Mouse (Mus musculus) midbrain, embryonic 11.5 days (tissue): ENCODE measurements around the gene Podxl2. TPM values are rescaled to one million over a fixed set of nuclear protein-coding genes. Genes with fewer than 3 reads are reported as not detected.

Experiments
- ATAC-seq: fragments of 200-750 bp; cut with Nextera tagmentation; 2 replicates; pipeline ENCODE4 v1.8.0; 2017; ENCODE audit warnings: moderate TSS enrichment, moderate library complexity; ENCODE audit not compliant: low FRiP score
- DNase-seq: peaks from one replicate; pipeline ENCODE4 v3.0.0; 2015; ENCODE audit warnings: low spot score; ENCODE audit errors: missing footprints
- H3K27ac ChIP-seq: fragments of 300-500 bp; sonication (generic); 2 replicates; pipeline ENCODE4 v1.5.1; 2014; ENCODE audit warnings: low read depth, low read length
- H3K27me3 ChIP-seq: fragments of 300-500 bp; sonication (generic); 2 replicates; pipeline ENCODE4 v1.6.1; 2014; ENCODE audit warnings: mild to moderate bottlenecking, low read length, moderate library complexity, mixed read lengths; ENCODE audit not compliant: control insufficient read depth, insufficient read depth
- H3K36me3 ChIP-seq: fragments of 300-500 bp; sonication (generic); 2 replicates; pipeline ENCODE4 v1.6.1; 2014; ENCODE audit warnings: mild to moderate bottlenecking, low read length, moderate library complexity, mixed read lengths; ENCODE audit not compliant: control insufficient read depth, insufficient read depth
- H3K4me1 ChIP-seq: fragments of 300-500 bp; sonication (generic); 2 replicates; pipeline ENCODE4 v1.6.1; 2014; ENCODE audit warnings: low read length; ENCODE audit not compliant: control insufficient read depth, insufficient read depth
- H3K4me2 ChIP-seq: fragments of 300-500 bp; sonication (generic); 2 replicates; pipeline ENCODE4 v1.6.1; 2014; ENCODE audit warnings: mild to moderate bottlenecking, moderate library complexity
- H3K4me3 ChIP-seq: fragments of 300-500 bp; sonication (generic); 2 replicates; pipeline ENCODE4 v1.5.1; 2014; ENCODE audit warnings: low read depth, low read length
- H3K9ac ChIP-seq: fragments of 300-500 bp; sonication (generic); 2 replicates; pipeline ENCODE4 v1.6.1; 2014; ENCODE audit warnings: low read length
- H3K9me3 ChIP-seq: fragments of 300-500 bp; sonication (generic); 2 replicates; pipeline ENCODE4 v1.6.1; 2016; ENCODE audit warnings: low read length; ENCODE audit not compliant: control insufficient read depth
- WGBS: fragments of 180-500 bp; shearing (Covaris S2); extraction: QIAGEN DNeasy Blood & Tissue Kit; methylation state at CpG from one replicate; pipeline ENCODE4 v1.1.7; 2014; 5-methylcytosine and 5-hydroxymethylcytosine counted together
- polyA plus RNA-seq: library from polyadenylated mRNA; unstranded; fragments of >200 nt; fragmentation: Nextera tagmentation; extraction: Ambion mirVana; gene quantifications from 2 replicates; pipeline ENCODE4 v1.2.1, GENCODE M21; 2014

Gene Podxl2
- polyA plus RNA-seq, 1 experiment from 2014 or later: 118 TPM

DNA sequence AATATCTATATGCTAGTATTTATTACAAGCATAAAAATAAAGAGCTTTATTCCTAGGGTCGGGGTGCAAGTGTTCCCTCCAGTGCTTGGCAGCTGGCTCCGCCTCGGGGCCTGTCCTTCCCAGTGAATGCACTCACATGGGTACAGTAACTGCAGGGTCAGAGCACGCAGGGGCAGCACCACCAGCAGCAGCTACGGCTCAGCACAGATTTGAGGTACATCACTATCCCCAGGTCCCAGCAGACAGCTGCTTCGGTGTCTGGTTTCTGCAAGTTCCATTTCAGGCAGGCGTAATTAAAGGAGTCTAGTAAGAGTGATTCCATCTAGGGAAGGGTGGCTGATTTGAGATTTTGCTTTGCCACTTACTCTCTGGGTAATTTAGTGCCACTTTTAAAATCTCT, 16.5 kb downstream of the Podxl2 start:
- Histone ChIP-seq H3K9me3 (no peaks in the 10 kb centered on the region), H3K36me3 (peaks cover 15% of the 10 kb centered on the region), H3K4me1 (no peaks in the 10 kb centered on the region), H3K4me2 (no peak overlapping the region), H3K27ac (no peak overlapping the region), H3K4me3 (no peak overlapping the region), H3K27me3 (no peaks in the 10 kb centered on the region), H3K9ac (no peak overlapping the region)
- no peak for DNase-seq
- 80% methylated on average over 7 of the region's 7 CpGs for WGBS
- ATAC-seq: no peak

DNA sequence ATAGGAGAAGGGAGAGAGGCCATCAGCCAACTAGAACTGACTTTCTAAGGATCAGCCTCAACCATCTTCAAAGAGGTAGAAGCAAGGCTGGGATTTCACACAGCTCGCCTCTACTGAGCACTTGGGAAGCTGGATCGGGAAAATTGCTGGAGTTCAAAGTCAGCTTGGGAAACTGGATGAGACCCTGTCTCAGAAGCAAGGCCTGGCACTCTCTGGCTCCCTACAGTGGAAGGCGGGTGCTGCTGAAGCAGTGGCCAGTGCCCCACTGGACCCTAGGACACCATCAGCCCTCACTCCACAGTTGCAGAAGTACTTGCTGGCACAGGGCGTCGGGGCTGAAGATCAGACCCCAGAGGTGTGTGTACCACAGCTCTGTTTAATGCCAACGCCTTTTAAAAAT, 17.0 kb downstream of the Podxl2 start:
- Histone ChIP-seq H3K36me3 (peaks cover 10% of the 10 kb centered on the region), H3K4me1 (no peaks in the 10 kb centered on the region), H3K4me3 (no peak overlapping the region), H3K27me3 (no peaks in the 10 kb centered on the region), H3K9ac (no peak overlapping the region), H3K4me2 (no peak overlapping the region), H3K27ac (no peak overlapping the region), H3K9me3 (no peaks in the 10 kb centered on the region)
- DNase-seq (no peak), ATAC-seq (no peak)
- WGBS: 89% methylated on average over 6 of the region's 6 CpGs

DNA sequence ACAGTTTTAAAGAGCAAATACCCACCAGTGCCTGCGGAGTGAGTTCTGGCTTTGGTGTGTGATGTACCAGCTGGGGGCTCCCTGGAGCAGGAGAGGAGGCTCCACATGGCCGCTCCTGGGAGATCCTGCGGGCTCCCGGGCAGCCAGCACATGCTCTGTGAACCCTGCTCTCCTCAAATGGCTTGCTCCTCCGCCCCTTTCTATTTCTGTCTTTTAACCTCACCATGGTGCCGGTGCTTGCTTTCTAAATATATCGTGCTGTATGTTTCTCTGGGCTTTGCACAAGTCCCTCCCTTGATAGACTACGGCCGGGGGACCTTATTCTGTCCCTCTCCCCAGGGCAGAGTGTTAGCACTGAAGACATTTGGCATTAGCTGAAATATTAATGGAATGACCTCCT, 17.6 kb downstream of the Podxl2 start:
- Histone ChIP-seq H3K4me2 (no peak overlapping the region), H3K27me3 (no peaks in the 10 kb centered on the region), H3K9me3 (no peaks in the 10 kb centered on the region), H3K36me3 (peaks cover 9% of the 10 kb centered on the region; the same call in 1 of the 2 replicates), H3K27ac (no peak overlapping the region), H3K4me3 (no peak overlapping the region), H3K9ac (no peak overlapping the region), H3K4me1 (no peaks in the 10 kb centered on the region)
- DNase-seq (no peak), ATAC-seq (no peak)
- 50% methylated on average over 9 of the region's 9 CpGs for WGBS

DNA sequence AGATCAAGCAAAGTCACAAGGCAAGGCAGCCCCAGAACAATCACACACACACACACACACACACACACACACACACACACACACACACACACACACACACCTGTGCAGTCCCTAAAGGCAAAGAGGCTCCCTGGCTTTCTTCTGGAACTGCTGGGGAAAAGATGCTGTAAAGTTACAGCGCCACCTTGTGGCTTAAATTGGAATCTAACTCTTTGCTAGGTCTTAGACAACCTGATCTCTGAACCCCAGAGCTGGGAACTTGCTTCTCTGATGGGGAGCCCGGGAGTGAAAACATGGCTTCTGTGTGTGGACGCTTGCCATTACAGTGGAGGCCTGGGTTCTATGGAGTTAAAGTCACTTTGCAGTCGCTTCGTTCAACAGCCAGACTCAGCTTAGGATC, 19.2 kb downstream of the Podxl2 start:
- H3K4me1 ChIP-seq: no peaks in the 10 kb centered on the region
- H3K27me3 ChIP-seq: no peaks in the 10 kb centered on the region
- no peaks in the 10 kb centered on the region for H3K36me3 ChIP-seq
- H3K4me2 ChIP-seq: no peak overlapping the region
- whole genome bisulfite sequencing: 24% methylated on average over 5 of the region's 5 CpGs
- H3K9me3 ChIP-seq: no peaks in the 10 kb centered on the region
- no peak overlapping the region for H3K27ac ChIP-seq
- peak; percentile 98 for DNase-seq
- H3K9ac ChIP-seq: no peak overlapping the region
- no peak overlapping the region for H3K4me3 ChIP-seq
- peak; percentile 33; the same call in 1 of the 2 replicates for ATAC-seq

DNA sequence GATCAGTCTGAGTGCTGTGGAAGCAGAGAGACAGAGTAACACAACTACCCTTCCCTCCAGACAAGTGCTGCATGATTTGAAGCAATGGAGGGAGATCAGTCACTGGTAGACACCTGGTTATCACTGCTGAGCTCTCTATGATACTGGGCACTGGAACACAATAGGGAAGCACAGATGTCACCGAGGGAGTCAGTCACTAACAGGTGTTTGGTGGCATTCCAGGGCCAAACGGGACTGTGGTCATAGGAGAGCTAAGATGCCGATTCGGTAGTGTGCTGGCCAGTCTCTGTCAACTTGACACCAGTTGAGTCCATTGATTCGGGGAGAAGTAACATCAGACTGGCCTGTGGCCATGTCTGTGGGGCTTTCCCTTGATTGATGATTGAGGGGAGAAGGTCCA, 20.3 kb downstream of the Podxl2 start:
- Histone ChIP-seq H3K9ac (no peak overlapping the region), H3K4me1 (no peaks in the 10 kb centered on the region), H3K36me3 (no peaks in the 10 kb centered on the region), H3K27me3 (no peaks in the 10 kb centered on the region), H3K27ac (no peak overlapping the region), H3K9me3 (no peaks in the 10 kb centered on the region), H3K4me2 (no peak overlapping the region), H3K4me3 (no peak overlapping the region)
- DNase-seq (no peak), ATAC-seq (no peak)
- 79% methylated on average over 5 of the region's 5 CpGs for WGBS

DNA sequence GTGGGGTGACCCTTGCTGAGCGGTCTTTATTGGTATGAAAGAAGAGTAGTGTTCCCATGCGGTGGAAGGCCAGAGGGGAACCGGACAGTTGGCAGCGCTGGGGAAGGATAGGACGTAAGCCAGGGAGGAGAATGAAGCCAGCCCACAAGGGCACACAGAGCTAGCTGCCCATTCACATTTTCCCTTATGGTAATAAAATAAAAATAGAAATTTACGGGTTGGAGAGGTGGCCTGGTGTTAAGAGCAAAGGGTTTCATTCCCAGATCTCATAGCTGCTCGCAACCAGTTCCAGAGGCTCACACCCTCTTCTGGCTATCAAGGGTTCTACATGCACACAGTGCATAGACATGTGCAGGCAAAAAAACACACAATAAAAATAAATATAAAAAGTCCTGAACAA, 24.8 kb downstream of the Podxl2 start:
- no peak overlapping the region for H3K27ac ChIP-seq
- H3K9ac ChIP-seq: no peak overlapping the region
- no peak for ATAC-seq
- H3K27me3 ChIP-seq: no peaks in the 10 kb centered on the region
- no peak overlapping the region for H3K4me3 ChIP-seq
- DNase-seq: no peak
- H3K36me3 ChIP-seq: no peaks in the 10 kb centered on the region
- H3K4me2 ChIP-seq: no peak overlapping the region
- H3K4me1 ChIP-seq: no peaks in the 10 kb centered on the region
- H3K9me3 ChIP-seq: no peaks in the 10 kb centered on the region
- 92% methylated on average over 7 of the region's 7 CpGs for WGBS

DNA sequence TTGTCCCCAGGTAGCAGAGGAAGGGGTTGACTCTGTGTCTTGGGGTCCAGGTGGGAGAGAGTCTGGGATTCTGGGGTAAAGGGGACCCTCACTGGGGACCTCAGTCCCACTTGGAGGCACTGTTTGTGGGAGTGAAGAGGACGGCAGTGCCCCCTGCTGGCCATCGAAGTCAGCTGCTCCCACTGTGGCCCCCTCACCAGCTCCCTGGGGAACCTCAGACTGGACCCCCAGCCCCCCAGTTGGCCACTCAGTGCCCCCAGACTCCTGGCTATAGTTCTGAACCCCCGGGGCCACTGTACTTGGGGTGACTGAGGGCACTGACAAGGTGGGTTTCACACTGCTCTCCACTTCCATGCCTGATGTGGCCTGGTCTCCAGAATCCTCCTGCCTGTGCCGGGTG, 25.6 kb downstream of the Podxl2 start:
- no peaks in the 10 kb centered on the region for H3K9me3 ChIP-seq
- ATAC-seq (0 out of 2 replicates have a peak, but pooled peaks have one; percentile 9), DNase-seq (no peak)
- H3K9ac ChIP-seq: no peak overlapping the region
- WGBS: 48% methylated on average over 4 of the region's 4 CpGs
- H3K4me1 ChIP-seq: no peaks in the 10 kb centered on the region
- no peak overlapping the region for H3K4me3 ChIP-seq
- H3K36me3 ChIP-seq: no peaks in the 10 kb centered on the region
- H3K27ac ChIP-seq: no peak overlapping the region
- no peak overlapping the region for H3K4me2 ChIP-seq
- no peaks in the 10 kb centered on the region for H3K27me3 ChIP-seq

DNA sequence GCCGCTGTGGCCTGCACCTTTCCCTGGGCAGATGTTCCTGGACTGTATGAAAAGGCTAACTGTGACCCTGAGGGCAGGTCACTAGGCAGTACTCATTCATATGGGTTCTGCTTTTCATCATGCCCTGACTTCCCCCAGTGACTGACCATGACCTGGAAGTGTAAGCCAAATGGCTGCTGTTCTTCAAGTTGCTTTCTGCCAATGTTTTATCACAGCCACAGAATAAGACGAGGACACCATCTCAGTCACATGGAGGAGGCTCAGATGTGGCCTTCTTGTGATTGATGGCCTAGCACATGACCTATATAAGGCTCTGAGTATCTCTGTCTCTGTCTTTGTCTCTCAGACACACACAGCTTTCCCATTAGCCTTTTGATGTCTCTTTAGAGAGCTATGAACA, 27.3 kb downstream of the Podxl2 start:
- Histone ChIP-seq H3K4me3 (no peak overlapping the region), H3K27ac (no peak overlapping the region), H3K9ac (no peak overlapping the region), H3K4me2 (no peak overlapping the region), H3K9me3 (no peaks in the 10 kb centered on the region), H3K4me1 (peaks cover 5% of the 10 kb centered on the region), H3K27me3 (no peaks in the 10 kb centered on the region), H3K36me3 (no peaks in the 10 kb centered on the region)
- ATAC-seq (no peak), DNase-seq (no peak)
- WGBS: 84% methylated on average over 2 of the region's 2 CpGs

DNA sequence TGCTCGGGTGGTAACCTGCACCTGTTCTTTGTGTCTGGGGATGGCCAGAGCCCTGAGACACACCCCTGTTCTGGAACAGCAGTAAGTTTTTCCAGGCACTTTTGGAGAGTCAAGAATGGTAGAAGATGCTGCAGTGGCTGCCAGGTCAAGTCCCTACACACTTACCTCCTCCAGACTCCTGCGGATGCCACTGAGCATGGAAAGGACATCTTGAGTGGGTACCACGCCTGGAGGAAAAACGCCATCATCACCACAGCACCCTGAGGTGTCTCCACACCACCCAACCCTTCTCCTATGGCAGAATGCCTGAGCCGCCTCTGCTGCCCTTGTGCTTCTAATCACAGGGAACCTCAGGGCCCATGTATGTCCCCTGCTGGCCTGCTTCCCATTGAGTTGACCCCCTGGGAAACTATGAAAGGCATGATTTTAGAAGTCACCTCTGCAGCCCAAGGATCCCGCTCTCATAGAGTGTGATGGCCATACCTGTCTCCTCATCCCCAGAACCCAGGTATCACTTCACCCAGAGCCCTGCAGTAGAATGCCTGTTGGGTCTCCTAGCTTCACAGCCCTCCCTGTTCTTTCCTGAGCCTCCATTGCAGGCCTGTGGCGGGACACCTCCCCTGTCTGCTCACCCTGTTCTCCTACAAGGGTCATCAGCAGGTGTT, 29.8 kb downstream of the Podxl2 start:
- H3K4me3 ChIP-seq: no peak overlapping the region
- peaks cover 13% of the 10 kb centered on the region for H3K4me1 ChIP-seq
- no peak for ATAC-seq
- H3K27ac ChIP-seq: no peak overlapping the region
- H3K9ac ChIP-seq: no peak overlapping the region
- 84% methylated on average over 7 of the region's 7 CpGs for WGBS
- H3K9me3 ChIP-seq: no peaks in the 10 kb centered on the region
- H3K27me3 ChIP-seq: no peaks in the 10 kb centered on the region
- no peak for DNase-seq
- H3K4me2 ChIP-seq: no peak overlapping the region
- H3K36me3 ChIP-seq: no peaks in the 10 kb centered on the region
